Mouse (Mus musculus) urinary bladder, postnatal 0 days (tissue): ENCODE data around the gene Eci2. TPM values are rescaled to one million over a fixed set of nuclear protein-coding genes. Genes with fewer than 3 reads are reported as not detected.

Experiments
- polyA plus RNA-seq: library from polyadenylated mRNA; unstranded; fragments of >200 nt; fragmentation: Nextera tagmentation; extraction: Ambion mirVana; gene quantifications from 2 replicates; pipeline ENCODE4 v1.2.1, GENCODE M21; 2015

The Eci2 gene
- 79.9 and 81.8 TPM in 2 replicates for polyA plus RNA-seq

DNA sequence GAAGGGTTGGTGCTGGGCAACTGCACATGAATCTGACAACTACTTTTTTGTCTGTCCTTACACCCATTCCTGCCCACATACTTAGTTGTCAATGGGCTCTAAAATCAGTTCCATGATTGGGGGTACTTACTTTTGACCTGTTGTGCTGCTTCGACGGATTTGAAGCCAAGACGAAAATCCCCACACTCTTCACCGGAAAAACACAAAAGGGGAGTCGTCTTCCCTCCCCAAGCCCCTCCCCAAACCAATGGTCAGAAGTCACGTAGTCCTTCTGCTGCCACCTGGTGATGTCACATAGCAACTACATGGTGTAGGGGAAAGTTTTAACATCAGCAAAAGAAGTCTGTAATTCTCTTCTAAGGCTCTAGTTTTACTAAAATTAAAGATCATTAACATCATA lies at the start of gene Eci2:
Gene Eci2, minus strand, starts transcription at position 218 of the 400 bp plus-strand sequence.

DNA sequence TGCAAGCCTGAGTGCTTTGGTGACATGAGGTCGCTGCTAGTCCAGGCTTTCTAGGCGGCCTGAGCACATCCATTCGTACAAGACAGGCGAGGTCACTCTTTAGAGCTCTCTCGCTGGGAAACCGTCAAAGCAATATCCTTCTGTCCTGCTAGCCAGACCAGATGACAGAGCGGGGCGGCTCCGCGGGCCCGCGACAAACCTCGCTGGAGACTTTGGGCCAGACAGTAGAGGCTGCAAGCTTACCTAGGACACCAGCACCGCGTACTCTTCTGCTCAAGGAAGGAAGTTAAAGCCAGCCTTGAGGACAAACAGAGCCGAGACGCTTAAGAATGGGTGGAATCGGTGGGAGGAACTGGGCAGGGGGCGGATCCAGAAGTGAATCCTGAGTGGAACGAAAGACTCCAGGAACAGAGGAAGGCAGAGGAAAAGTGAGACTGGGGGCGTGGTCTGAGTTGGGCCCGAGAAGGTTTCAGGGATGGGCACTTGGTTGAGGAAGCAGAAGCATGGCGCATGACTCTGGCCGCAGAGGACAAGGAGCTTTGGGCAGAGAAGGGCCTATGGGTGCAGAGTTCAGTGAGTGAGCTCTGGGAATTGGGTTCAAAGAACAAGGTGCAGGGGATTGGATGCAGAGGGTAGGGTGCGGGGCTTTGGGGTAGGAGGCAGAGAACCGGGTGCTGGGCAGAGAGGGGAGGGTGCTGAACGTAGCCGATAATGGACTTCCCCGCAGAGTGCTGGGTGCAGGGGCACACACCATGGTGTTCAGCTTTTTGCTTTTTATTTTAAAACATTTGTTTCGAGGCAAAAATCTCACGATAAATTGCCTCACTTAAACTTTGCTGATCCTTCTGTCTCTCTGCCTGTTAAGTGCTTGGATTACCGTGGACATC lies 63.1 kb downstream of the Eci2 start, which contains the start of gene Eci3:
Gene Eci3, minus strand, starts transcription at position 300 of the 887 bp plus-strand sequence.

Other genes starting within 250 kb of the Eci2 start
- gene Prpf4b, start 151.8 kb downstream of the Eci2 start, polyA plus RNA-seq, result 29.0 and 36.1 TPM in 2 replicates
- 0.46 and 0.47 TPM in 2 replicates for gene Fam217a, start 102.8 kb downstream of the Eci2 start, polyA plus RNA-seq
- not detected in 2 replicates for gene 4933417A18Rik, start 102.7 kb downstream of the Eci2 start, polyA plus RNA-seq
- gene Eci3, start 63.3 kb downstream of the Eci2 start, polyA plus RNA-seq, result 0.46 and 0.52 TPM in 2 replicates